Mouse (Mus musculus) retina, adult 2 months (tissue): ENCODE results near the gene Galnt17.
A peak's percentile ranks its signal among the peaks of the same experiment; 100 is the strongest.

Experiments used
- DNase-seq: peaks from one replicate; pipeline ENCODE4 v3.0.0-alpha.2; 2012; ENCODE audit warnings: low read depth, low spot score

The Galnt17 gene

GRCm38 (mm10) chr5:131308397-131308796 is at the start of gene Galnt17:
Gene Galnt17, minus strand, starts transcription at chr5:131308497.
- no peak for DNase-seq

GRCm38 (mm10) chr5:131334536-131334935 is 26.2 kb upstream of the Galnt17 start:
- no peak for DNase-seq

- no peak for DNase-seq
These were observed 13.0 kb upstream of the Galnt17 start for GRCm38 (mm10) chr5:131321286-131321685.

GRCm38 (mm10) chr5:131319605-131320004 is 11.3 kb upstream of the Galnt17 start:
- DNase-seq, result no peak

- no peak for DNase-seq
These were observed 10.8 kb upstream of the Galnt17 start for GRCm38 (mm10) chr5:131319141-131319540.

GRCm38 (mm10) chr5:131315016-131315415 is 6.7 kb upstream of the Galnt17 start:
- DNase-seq, result no peak

GRCm38 (mm10) chr5:131307656-131308151 is 593 bp downstream of the Galnt17 start:
- peak; percentile 26 for DNase-seq

GRCm38 (mm10) chr5:131306908-131307655 is 1.2 kb downstream of the Galnt17 start:
- DNase-seq, result no peak

GRCm38 (mm10) chr5:131306321-131306907 is 1.9 kb downstream of the Galnt17 start:
- DNase-seq, result no peak

- DNase-seq, result no peak
These were observed 3.1 kb downstream of the Galnt17 start for GRCm38 (mm10) chr5:131305223-131305622.

GRCm38 (mm10) chr5:131301526-131301925 is 6.8 kb downstream of the Galnt17 start:
- no peak for DNase-seq

GRCm38 (mm10) chr5:131293726-131294449 is 14.4 kb downstream of the Galnt17 start:
- no peak for DNase-seq

GRCm38 (mm10) chr5:131287091-131287490 is 21.2 kb downstream of the Galnt17 start:
- DNase-seq, result no peak

- DNase-seq, result no peak
These were observed 21.6 kb downstream of the Galnt17 start for GRCm38 (mm10) chr5:131286680-131287079.

- DNase-seq, result no peak
These were observed 27.9 kb downstream of the Galnt17 start for GRCm38 (mm10) chr5:131280349-131280748.

GRCm38 (mm10) chr5:131279286-131279685 is 29.0 kb downstream of the Galnt17 start:
- no peak for DNase-seq

GRCm38 (mm10) chr5:131277227-131277626 is 31.1 kb downstream of the Galnt17 start:
- DNase-seq, result no peak

GRCm38 (mm10) chr5:131266291-131266690 is 42.0 kb downstream of the Galnt17 start:
- no peak for DNase-seq

GRCm38 (mm10) chr5:131264145-131264544 is 44.2 kb downstream of the Galnt17 start:
- DNase-seq, result no peak

- DNase-seq, result no peak
These were observed 57.3 kb downstream of the Galnt17 start for GRCm38 (mm10) chr5:131250701-131251636.

GRCm38 (mm10) chr5:131248416-131248815 is 59.9 kb downstream of the Galnt17 start:
- DNase-seq, result no peak
